Mouse (Mus musculus) midbrain, embryonic 15.5 days (tissue): ENCODE data around the gene Fam71b. TPM values are rescaled to one million over a fixed set of nuclear protein-coding genes. Genes with fewer than 3 reads are reported as not detected.

Experiments
- ATAC-seq: fragments of 200-750 bp; cut with Nextera tagmentation; replicated peaks from 2 replicates; pipeline ENCODE4 v1.8.0; 2017; ENCODE audit warnings: moderate TSS enrichment
- H3K27ac ChIP-seq: fragments of 300-500 bp; sonication (generic); 2 replicates; pipeline ENCODE4 v1.5.1; 2015; ENCODE audit warnings: mild to moderate bottlenecking, inconsistent platforms
- H3K27me3 ChIP-seq: fragments of 300-500 bp; sonication (generic); replicated peaks from 2 replicates; pipeline ENCODE4 v1.6.1; 2015; ENCODE audit warnings: inconsistent platforms
- H3K36me3 ChIP-seq: fragments of 300-500 bp; sonication (generic); replicated peaks from 2 replicates; pipeline ENCODE4 v1.6.1; 2015; ENCODE audit warnings: inconsistent platforms
- H3K4me1 ChIP-seq: fragments of 300-500 bp; sonication (generic); 2 replicates; pipeline ENCODE4 v1.6.1; 2015; ENCODE audit warnings: inconsistent platforms
- H3K4me2 ChIP-seq: fragments of 300-500 bp; sonication (generic); 2 replicates; pipeline ENCODE4 v1.6.1; 2015; ENCODE audit warnings: inconsistent platforms, mild to moderate bottlenecking, moderate library complexity
- H3K4me3 ChIP-seq: fragments of 300-500 bp; sonication (generic); 2 replicates; pipeline ENCODE4 v1.5.1; 2015; ENCODE audit warnings: mild to moderate bottlenecking, inconsistent platforms
- H3K9ac ChIP-seq: fragments of 300-500 bp; sonication (generic); 2 replicates; pipeline ENCODE4 v1.6.1; 2015; ENCODE audit warnings: mild to moderate bottlenecking, inconsistent platforms
- H3K9me3 ChIP-seq: fragments of 300-500 bp; sonication (generic); 2 replicates; pipeline ENCODE4 v1.6.1; 2016; ENCODE audit warnings: inconsistent platforms
- WGBS: fragments of 180-500 bp; shearing (Covaris S2); methylation state at CpG from one replicate; pipeline ENCODE4 v1.1.7; 2015; ENCODE audit warnings: mixed read lengths; 5-methylcytosine and 5-hydroxymethylcytosine counted together
- polyA plus RNA-seq: library from polyadenylated mRNA; unstranded; fragments of >200 nt; fragmentation: Nextera tagmentation; extraction: Ambion mirVana; gene quantifications from 2 replicates; pipeline ENCODE4 v1.2.1, GENCODE M21; 2015

The Fam71b gene
- polyA plus RNA-seq, 1 experiment from 2014 or later: not detected

- WGBS: 88% methylated on average over 13 of the region's 13 CpGs
- no peak within 1 kb of the TSS for H3K4me2 ChIP-seq
Measured at GRCm38 (mm10) chr11:46389336-46390117, 6.8 kb upstream of the Fam71b start, which contains the start of gene Itk. Gene Itk (minus strand): TSS chr11:46389515.

DNA sequence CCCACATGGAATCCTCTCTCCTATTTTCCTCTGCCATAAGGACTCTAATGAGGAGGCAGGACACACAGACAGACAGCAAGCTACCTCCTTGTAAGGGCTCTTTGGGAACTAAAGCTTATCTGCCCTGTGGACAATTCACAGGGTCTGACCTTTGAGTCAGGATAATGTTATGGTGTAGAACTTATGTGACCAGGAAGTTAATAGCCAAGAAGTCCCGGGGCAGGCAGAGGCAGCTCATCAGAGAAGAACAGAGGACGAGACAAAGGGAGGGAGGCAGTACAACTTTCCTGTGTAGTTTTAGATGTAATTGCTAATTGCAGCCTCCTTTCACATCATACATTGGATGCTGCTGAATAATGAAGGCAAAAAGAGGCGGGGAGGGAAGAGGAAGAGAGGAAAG is 5.7 kb upstream of the Fam71b start:
- H3K4me3 ChIP-seq: no peak overlapping the region
- H3K4me1 ChIP-seq: no peaks in the 10 kb centered on the region
- H3K36me3 ChIP-seq: no peaks in the 10 kb centered on the region
- no peak overlapping the region for H3K4me2 ChIP-seq
- no peaks in the 10 kb centered on the region for H3K9me3 ChIP-seq
- H3K9ac ChIP-seq: no peak overlapping the region
- H3K27ac ChIP-seq: no peak overlapping the region
- ATAC-seq: no peak
- H3K27me3 ChIP-seq: no peaks in the 10 kb centered on the region
- WGBS: 57% methylated on average over 3 of the region's 3 CpGs

More at GRCm38 (mm10) chr11:46389336-46390117, 6.8 kb upstream of the Fam71b start, which contains the start of gene Itk:
- H3K27ac ChIP-seq: no peak within 1 kb of the TSS
- H3K36me3 ChIP-seq: no peaks in the 10 kb centered on the region
- no peaks in the 10 kb centered on the region for H3K4me1 ChIP-seq
- no peaks in the 10 kb centered on the region for H3K27me3 ChIP-seq
- ATAC-seq: no peak
- H3K9me3 ChIP-seq: no peaks in the 10 kb centered on the region
- no peak within 1 kb of the TSS for H3K9ac ChIP-seq
- no peak within 1 kb of the TSS for H3K4me3 ChIP-seq

DNA sequence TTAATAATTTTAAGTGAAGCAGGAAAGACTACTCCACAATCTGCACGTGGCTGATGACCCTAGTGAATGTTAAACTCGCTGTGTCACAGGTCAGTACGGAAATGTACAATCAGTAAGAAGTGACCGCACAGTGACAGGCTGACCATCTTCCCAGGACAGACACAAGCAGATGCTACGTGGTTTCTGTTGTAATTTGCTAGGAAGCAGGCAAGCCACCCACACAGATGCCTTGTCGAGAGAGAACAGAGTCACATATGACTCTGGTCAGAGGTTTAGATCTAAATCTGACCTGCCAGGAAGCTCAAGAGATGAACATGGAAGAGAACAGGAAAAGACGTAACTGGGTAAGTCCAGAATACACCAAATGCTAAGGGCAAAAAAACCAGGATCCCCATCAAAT is 3.5 kb upstream of the Fam71b start:
- 89% methylated on average over 7 of the region's 7 CpGs for WGBS
- Histone ChIP-seq H3K4me1 (no peaks in the 10 kb centered on the region), H3K9me3 (no peaks in the 10 kb centered on the region), H3K27me3 (no peaks in the 10 kb centered on the region), H3K9ac (no peak overlapping the region), H3K4me3 (no peak overlapping the region), H3K4me2 (no peak overlapping the region), H3K36me3 (no peaks in the 10 kb centered on the region), H3K27ac (no peak overlapping the region)
- ATAC-seq: no peak

GRCm38 (mm10) chr11:46393413-46393812 is 2.9 kb upstream of the Fam71b start:
- Histone ChIP-seq H3K4me2 (no peak overlapping the region), H3K9ac (no peak overlapping the region), H3K27me3 (no peaks in the 10 kb centered on the region), H3K9me3 (no peaks in the 10 kb centered on the region), H3K27ac (no peak overlapping the region), H3K36me3 (no peaks in the 10 kb centered on the region), H3K4me1 (no peaks in the 10 kb centered on the region), H3K4me3 (no peak overlapping the region)
- WGBS: 77% methylated on average over 4 of the region's 4 CpGs
- ATAC-seq: no peak

- Histone ChIP-seq H3K9ac (no peak overlapping the region), H3K27me3 (no peaks in the 10 kb centered on the region), H3K4me1 (no peaks in the 10 kb centered on the region), H3K9me3 (no peaks in the 10 kb centered on the region), H3K36me3 (no peaks in the 10 kb centered on the region), H3K4me2 (no peak overlapping the region), H3K27ac (no peak overlapping the region), H3K4me3 (no peak overlapping the region)
- WGBS: 87% methylated on average over 2 of the region's 2 CpGs
- no peak for ATAC-seq
Measured at GRCm38 (mm10) chr11:46395088-46395487, 1.3 kb upstream of the Fam71b start.

DNA sequence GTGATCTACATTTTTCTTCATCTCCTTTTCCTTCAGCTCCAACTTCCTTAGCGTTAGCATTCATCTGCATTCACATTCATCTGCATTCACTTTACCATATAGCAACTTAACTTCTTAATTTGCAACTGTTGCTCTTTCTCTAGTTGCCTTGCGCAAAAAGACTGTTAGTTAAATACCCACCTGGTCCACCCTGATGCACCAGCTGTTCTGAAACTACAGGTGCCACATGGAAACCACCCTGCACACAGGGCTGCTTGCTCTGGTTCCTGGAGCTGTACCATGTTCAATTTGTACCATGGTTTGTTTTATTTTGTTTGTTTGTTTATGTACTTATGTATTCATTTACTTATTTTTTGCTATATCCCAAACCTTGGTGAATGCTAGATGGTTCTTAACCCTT is 661 bp upstream of the Fam71b start:
- ATAC-seq: no peak
- no peak overlapping the region for H3K9ac ChIP-seq
- H3K27ac ChIP-seq: no peak overlapping the region
- H3K4me2 ChIP-seq: no peak overlapping the region
- 95% methylated on average over 2 of the region's 2 CpGs for WGBS
- H3K9me3 ChIP-seq: no peaks in the 10 kb centered on the region
- no peaks in the 10 kb centered on the region for H3K4me1 ChIP-seq
- no peaks in the 10 kb centered on the region for H3K36me3 ChIP-seq
- H3K4me3 ChIP-seq: no peak overlapping the region
- H3K27me3 ChIP-seq: no peaks in the 10 kb centered on the region

DNA sequence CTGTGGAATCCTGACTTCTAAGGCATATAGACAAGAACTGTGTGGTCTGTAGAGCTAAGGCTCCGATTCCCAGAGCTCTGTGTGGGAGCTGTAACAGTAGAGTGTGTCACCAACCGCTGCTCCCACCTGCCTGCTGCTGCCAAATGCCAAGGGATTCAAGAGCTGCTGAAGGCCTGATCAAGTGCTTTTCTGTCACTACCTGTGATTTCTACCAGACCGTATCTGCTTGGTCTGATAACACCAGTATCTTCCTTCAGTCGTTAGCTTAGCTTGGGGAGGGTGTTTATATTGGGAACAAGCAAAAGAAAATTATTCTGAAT is 461 bp downstream of the Fam71b start:
- no peak overlapping the region for H3K4me3 ChIP-seq
- no peaks in the 10 kb centered on the region for H3K36me3 ChIP-seq
- no peaks in the 10 kb centered on the region for H3K9me3 ChIP-seq
- no peak overlapping the region for H3K27ac ChIP-seq
- H3K4me2 ChIP-seq: no peak overlapping the region
- H3K9ac ChIP-seq: no peak overlapping the region
- H3K4me1 ChIP-seq: no peaks in the 10 kb centered on the region
- 90% methylated on average over 4 of the region's 4 CpGs for WGBS
- no peaks in the 10 kb centered on the region for H3K27me3 ChIP-seq
- ATAC-seq: no peak

GRCm38 (mm10) chr11:46397900-46398299 is 1.5 kb downstream of the Fam71b start:
- H3K27me3 ChIP-seq: no peaks in the 10 kb centered on the region
- no peak overlapping the region for H3K27ac ChIP-seq
- ATAC-seq: no peak
- H3K9me3 ChIP-seq: no peaks in the 10 kb centered on the region
- H3K4me3 ChIP-seq: no peak overlapping the region
- no peak overlapping the region for H3K4me2 ChIP-seq
- H3K36me3 ChIP-seq: no peaks in the 10 kb centered on the region
- H3K9ac ChIP-seq: no peak overlapping the region
- no peaks in the 10 kb centered on the region for H3K4me1 ChIP-seq
- WGBS: 50% methylated on average over 2 of the region's 2 CpGs

DNA sequence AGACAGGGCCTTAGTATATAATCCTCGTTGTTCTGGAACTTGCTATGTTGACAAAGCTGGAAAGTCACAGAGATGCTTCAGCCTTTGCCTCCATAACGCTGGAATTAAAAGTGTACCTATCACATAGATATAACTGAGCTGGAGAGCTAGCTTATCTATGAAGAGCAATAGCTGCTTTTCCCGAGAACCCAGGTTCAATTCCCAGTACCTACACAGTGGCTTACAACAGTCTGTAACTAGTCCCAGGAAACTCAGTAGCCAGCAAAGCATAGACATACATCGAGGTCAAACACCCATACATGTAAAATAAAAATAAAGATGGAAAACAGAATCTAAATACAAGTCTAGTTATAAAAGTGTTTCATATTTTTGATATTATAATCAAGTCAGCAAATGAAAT is 2.1 kb downstream of the Fam71b start:
- no peak overlapping the region for H3K9ac ChIP-seq
- no peak overlapping the region for H3K4me2 ChIP-seq
- no peaks in the 10 kb centered on the region for H3K4me1 ChIP-seq
- H3K27me3 ChIP-seq: no peaks in the 10 kb centered on the region
- H3K9me3 ChIP-seq: no peaks in the 10 kb centered on the region
- no peak for ATAC-seq
- no peak overlapping the region for H3K27ac ChIP-seq
- H3K4me3 ChIP-seq: no peak overlapping the region
- H3K36me3 ChIP-seq: no peaks in the 10 kb centered on the region
- 88% methylated on average over 4 of the region's 4 CpGs for WGBS

DNA sequence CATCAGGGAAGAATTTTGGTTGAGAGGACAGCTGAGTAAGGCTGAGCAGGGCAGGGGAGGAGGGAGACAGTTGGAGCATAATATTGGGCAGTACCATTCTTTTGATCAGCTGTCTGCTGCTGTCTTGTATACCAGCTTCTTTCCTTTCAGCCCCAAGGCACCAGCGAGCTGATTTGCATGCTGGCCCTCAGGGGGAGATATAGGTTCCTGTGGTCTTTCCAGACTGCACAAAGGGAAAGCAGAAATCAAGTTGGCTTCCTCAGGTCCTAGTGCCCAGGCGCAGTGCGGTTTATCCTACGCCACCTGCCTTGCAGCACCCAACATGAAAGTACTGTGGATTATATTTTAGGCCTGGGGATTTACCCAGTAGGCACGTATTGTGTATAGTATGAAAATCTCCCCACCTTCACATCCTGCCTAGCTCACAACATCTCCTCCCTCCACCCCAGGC is 2.6 kb downstream of the Fam71b start:
- no peak for ATAC-seq
- Histone ChIP-seq H3K27me3 (no peaks in the 10 kb centered on the region), H3K27ac (no peak overlapping the region), H3K4me1 (no peaks in the 10 kb centered on the region), H3K4me3 (no peak overlapping the region), H3K9ac (no peak overlapping the region), H3K9me3 (no peaks in the 10 kb centered on the region), H3K4me2 (no peak overlapping the region), H3K36me3 (no peaks in the 10 kb centered on the region)
- WGBS: 62% methylated on average over 5 of the region's 5 CpGs

GRCm38 (mm10) chr11:46401555-46401954 is 5.2 kb downstream of the Fam71b start:
- Histone ChIP-seq H3K4me3 (no peak overlapping the region), H3K4me2 (no peak overlapping the region), H3K36me3 (no peaks in the 10 kb centered on the region), H3K9ac (no peak overlapping the region), H3K27ac (no peak overlapping the region), H3K27me3 (no peaks in the 10 kb centered on the region), H3K4me1 (no peaks in the 10 kb centered on the region), H3K9me3 (no peaks in the 10 kb centered on the region)
- ATAC-seq: no peak
- 86% methylated on average over 12 of the region's 12 CpGs for WGBS

GRCm38 (mm10) chr11:46404986-46405385 is 8.6 kb downstream of the Fam71b start:
- H3K27ac ChIP-seq: no peak overlapping the region
- no peaks in the 10 kb centered on the region for H3K36me3 ChIP-seq
- no peak overlapping the region for H3K4me3 ChIP-seq
- H3K4me2 ChIP-seq: no peak overlapping the region
- 80% methylated on average over 16 of the region's 16 CpGs for WGBS
- ATAC-seq: no peak
- no peaks in the 10 kb centered on the region for H3K4me1 ChIP-seq
- no peaks in the 10 kb centered on the region for H3K27me3 ChIP-seq
- H3K9ac ChIP-seq: no peak overlapping the region
- H3K9me3 ChIP-seq: no peaks in the 10 kb centered on the region

- 38% methylated on average over 10 of the region's 10 CpGs for WGBS
- no peak overlapping the region for H3K4me3 ChIP-seq
Measured at GRCm38 (mm10) chr11:46406721-46407120, 10.4 kb downstream of the Fam71b start.

More at GRCm38 (mm10) chr11:46406721-46407120, 10.4 kb downstream of the Fam71b start:
- H3K27me3 ChIP-seq: no peaks in the 10 kb centered on the region
- no peaks in the 10 kb centered on the region for H3K36me3 ChIP-seq
- no peaks in the 10 kb centered on the region for H3K4me1 ChIP-seq
- H3K4me2 ChIP-seq: no peak overlapping the region
- no peaks in the 10 kb centered on the region for H3K9me3 ChIP-seq
- H3K27ac ChIP-seq: no peak overlapping the region
- no peak for ATAC-seq
- no peak overlapping the region for H3K9ac ChIP-seq
